Mouse (Mus musculus): ENCODE measurements at regions not wholly inside any gene's neighbourhood (a gene's known extent, or its start where the extent isn't known, plus 50 kb on each side); places are given as distances from the start of the nearest gene placed in this dataset.

DNA sequence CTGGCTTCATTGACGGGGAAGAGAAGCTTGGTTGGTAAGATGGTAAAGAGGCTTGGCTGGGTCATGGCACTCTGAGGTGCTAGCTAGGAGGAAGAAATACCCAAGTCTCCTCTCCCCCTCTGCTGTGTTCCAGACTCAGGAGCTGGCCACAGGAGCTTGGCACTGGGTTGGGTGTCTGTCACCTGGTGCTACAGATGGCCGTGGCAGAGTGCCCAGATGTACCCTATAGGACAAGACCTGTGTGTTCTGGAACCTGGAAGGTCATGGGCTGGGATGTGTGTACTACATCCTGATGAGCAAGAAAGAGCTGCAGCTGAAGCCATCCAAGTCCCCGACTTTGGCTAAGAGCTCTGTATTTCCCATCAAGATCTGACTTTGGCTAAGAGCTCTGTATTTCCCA is 72.4 kb downstream of the Nupl2 start:
- DNase-seq (ENCODE audit: inconsistent ontology term), result no peak

DNA sequence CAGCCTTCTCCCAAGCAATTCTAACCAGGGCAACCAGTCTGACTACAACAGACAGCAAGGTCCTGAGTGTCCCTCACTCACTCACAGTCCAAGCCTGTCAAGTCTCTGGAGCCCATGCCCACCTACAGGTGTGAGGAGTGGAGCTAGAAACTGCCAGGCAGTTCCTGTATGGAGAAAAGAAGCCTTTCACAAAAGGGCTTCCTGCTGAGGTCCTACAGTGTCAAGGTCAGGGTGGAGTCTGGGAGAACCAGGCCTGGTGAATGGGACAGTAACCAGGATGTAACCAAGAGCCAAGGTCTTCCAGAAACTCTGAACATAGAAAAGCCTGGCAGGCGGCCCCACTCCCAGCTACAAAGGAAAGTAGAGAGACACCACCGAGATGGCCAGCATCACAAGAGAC is 74.2 kb downstream of the Nupl2 start:
- no peak for DNase-seq (ENCODE audit: inconsistent ontology term)

DNA sequence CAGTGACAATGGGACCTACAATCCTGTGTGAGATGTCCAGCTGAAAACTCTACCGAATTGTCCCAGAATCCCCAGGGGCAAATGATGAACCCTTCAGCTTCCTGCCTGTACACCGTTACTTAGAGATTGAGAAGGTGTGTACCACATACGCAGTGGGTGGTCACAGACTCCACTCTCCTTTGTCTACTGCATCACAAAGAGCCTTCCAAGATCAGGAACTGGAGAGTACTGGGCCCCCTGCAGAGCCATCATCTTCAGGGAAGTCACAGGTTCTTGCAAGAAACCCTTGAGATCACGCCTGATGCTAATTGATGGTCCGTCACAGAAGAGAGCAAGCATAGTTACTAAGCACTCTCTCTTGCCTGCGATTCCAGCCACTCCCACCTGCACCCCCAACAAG is 79.4 kb downstream of the Nupl2 start:
- no peak for DNase-seq (ENCODE audit: inconsistent ontology term)

DNA sequence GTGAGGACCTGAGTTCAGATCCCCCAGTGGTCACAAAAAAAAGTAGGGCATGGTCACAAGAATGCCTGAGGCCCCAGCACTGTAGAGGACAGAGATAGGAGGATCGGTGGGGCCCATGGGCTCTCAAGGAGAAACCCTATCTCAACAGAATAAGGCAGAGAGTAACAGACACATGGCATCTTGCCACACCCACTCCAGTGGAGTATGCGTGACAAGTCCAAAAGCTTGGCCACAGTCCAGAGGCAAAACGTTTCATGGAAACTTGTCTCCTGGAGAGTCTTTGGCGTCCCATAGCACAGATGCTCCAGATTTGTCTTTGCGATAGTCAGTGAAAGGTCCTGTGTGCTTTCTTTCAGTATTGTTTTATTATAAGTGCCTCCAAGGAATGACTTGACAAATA is 90.7 kb downstream of the Nupl2 start:
- no peak for DNase-seq (ENCODE audit: inconsistent ontology term)

DNA sequence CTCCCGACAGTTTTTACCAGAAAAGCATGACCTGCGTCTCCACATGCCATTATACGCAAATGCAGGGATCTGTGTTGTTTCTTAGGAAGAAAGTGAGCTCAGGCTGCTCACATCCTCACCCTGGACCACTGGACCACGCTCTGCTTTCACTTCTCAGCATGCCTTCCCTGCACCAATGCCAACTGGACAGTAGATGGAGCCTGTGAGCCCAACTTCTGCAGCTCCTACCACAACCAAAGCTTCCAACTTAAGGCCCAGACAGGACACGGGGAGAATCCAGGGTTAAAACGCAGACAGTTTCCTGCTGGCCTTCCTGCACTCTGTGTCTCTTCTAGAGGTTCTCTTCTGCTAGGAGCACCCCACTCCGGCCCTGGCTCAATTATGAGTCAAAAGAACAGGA is 90.3 kb downstream of the Kcnh2 start:
- DNase-seq (ENCODE audit: inconsistent ontology term), result peak; percentile 49

DNA sequence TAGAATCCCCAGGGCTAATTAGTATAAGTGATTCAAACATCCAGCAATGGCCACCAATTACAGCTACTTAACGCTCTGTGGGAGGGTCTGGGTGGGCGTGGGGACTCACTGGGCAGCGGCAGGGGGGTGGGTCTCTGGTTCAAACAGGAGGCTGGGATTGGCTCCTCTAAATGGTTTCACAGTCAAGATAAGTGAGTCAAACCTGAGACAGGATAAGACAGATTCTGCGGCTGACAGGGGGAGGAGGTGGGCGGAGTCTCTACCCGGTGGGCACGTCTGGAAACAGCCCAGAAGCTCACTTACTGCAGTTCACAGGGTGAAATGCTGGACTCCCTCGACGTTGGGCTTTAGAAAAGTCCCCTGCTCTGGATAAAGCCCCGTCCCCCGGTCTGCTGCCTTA is 89.3 kb downstream of the Kcnh2 start:
- peak; percentile 53 for DNase-seq (ENCODE audit: inconsistent ontology term)

DNA sequence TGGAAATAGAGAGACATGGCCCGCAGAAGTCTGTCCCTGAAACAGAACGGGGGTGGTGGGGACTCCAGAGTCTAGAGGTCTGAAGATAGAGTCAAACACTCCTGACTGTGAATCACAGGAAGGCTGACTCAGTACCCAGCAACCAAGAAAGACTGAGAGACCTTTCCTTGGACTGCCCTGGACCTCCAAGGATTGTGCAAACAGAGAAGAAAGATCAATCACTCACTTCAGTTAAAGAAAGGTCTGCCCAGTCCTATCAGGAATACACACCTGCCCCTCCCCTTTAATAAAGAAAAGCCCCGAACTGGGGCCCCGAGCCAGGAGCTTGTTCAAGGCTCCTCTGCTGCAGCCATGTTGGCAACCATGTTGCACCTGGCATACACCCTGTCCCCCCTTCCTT is 87.3 kb downstream of the Kcnh2 start:
- no peak for DNase-seq (ENCODE audit: inconsistent ontology term)

DNA sequence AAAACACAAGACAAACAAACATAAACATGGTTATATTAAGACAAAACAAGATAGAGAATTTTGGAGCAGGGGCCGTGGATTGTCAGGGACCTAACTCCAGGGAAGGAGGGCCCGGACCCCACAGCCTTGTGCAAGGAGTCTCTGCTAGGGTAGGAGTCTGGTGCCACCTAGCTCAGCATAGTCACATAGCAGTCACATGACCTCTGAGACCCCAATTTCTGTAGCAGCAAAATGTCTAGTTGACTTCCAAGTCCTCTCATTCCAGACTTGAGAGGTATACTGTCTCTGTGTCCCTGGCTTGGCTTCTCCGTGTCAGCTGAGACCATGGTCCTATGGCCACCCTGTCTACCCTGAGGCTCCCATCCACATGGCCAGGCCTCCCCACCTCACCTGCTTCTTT is 86.0 kb downstream of the Kcnh2 start:
- DNase-seq (ENCODE audit: inconsistent ontology term), result no peak

DNA sequence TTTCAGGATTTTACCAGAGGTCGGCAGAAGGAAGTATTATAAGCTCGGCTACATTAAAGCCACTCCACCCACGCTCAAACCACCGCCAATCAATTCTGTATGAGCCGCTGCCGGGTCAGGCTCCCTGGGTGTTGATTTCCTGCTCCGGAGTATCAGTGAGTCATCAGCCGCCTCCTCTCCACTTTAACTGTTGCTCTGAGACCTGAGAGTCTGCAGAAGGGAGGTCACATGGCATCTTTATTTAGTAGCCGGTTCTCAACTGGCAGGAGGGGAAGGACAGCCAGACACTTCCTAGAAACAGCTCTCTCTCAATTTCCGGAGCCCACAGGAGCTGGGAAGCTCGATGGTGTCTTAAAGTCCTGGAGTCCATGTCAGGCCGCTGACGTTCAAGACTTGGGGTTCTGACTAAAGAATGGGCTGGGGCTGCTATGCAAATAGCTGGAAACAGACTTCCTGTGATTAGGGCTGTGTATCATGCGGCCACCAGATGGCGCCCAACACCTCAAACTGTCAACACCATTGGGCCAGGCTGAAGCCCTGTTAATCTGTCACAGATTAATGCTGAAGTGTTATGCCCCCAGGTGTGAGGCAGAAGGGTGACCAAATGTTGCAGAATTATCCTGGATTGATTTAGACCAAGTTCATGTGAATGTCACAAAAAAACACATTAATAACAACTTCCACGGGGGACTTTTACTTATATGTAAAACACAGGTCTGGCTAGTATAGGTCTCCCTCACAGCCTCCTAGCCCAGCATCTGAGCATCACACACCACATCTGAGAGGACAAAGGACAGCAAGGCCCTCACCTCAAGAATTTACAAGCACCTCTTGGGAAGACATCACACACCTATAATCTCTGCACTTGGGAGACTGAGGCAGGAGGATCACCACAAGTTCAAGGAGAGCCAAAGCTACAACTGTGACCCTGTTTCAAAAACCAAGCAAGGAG is 84.8 kb downstream of the Kcnh2 start:
- peak; percentile 81 for DNase-seq (ENCODE audit: inconsistent ontology term)

Measured in Muller cell, postnatal 12 days (primary cell).